In the genomic region with DNA sequence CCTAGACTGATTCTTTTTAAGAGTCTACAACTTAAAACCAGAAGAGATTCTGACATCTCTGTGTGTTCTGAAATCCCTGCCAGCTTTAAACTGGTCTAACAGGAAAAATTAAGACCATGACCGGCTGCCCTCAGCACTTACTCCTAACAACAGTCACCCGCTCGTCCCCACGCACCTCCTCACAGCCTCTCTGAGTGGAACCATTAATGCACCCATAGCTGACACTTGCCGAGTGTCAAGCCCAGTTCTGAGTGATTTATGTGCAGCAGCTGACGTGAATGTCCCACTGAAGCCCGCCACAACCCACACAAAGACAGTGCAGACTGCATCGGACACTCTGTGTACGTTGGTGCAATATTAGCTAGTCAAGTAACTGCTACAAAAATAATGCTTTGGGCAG, we compare ENCODE assay signal across 10 mouse cellular contexts.
DNase-seq lines count a peak whose midpoint lies in the region; ATAC-seq and TF ChIP-seq lines count a peak whose summit lies in the region.
"Had no signal": no experiment of that assay in that cellular context is flagged by ENCODE, and none has a peak within 500 bp of the region (broad histone marks: within the 10 kb centered on the region; RNA-seq: fewer than 3 reads in every experiment).

No protein-coding gene starts in this region.

- intact Hi-C loops in left cerebral cortex, postnatal 25 days (cut with DNase I) = loop anchor here (5.0 kb wide), 2 partner anchors 133 to 303 kb away; no protein-coding TSS in a partner anchor

- WGBS in forebrain, embryonic 12.5 days = 63% methylated on average over 9 of the region's 9 CpGs
- WGBS in forebrain, embryonic 13.5 days = 52% methylated on average over 9 of the region's 9 CpGs
- WGBS in kidney, embryonic 15.5 days = 26% methylated on average over 9 of the region's 9 CpGs
- 13% methylated on average over 9 of the region's 9 CpGs for WGBS in neural tube, embryonic 13.5 days

- H3K4me1 ChIP-seq in forebrain, embryonic 12.5 days = peaks cover 26% of the 10 kb centered on the region
- peaks cover 50% of the 10 kb centered on the region for H3K4me1 ChIP-seq in forebrain, embryonic 13.5 days
- peaks cover 90% of the 10 kb centered on the region for H3K4me1 ChIP-seq in kidney, embryonic 15.5 days
- peaks cover 16% of the 10 kb centered on the region for H3K4me1 ChIP-seq in embryonic fibroblast, embryonic 13.5 days (ENCODE audit: control insufficient read depth, insufficient read depth, low read length)
- peaks cover 57% of the 10 kb centered on the region for H3K4me1 ChIP-seq in neural tube, embryonic 13.5 days (replicated peaks)

- no peak overlapping the region for H3K9ac ChIP-seq in forebrain, embryonic 12.5 days
- H3K9ac ChIP-seq in forebrain, embryonic 13.5 days = no peak overlapping the region
- H3K9ac ChIP-seq in kidney, embryonic 15.5 days = no peak overlapping the region
- H3K9ac ChIP-seq in neural tube, embryonic 13.5 days = 0 out of 2 replicates have a peak overlapping the region, but pooled peaks have one; percentile 4

- H3K4me2 ChIP-seq in forebrain, embryonic 12.5 days = no peak overlapping the region
- no peak overlapping the region for H3K4me2 ChIP-seq in forebrain, embryonic 13.5 days
- peak overlapping the region; percentile 45 for H3K4me2 ChIP-seq in kidney, embryonic 15.5 days
- H3K4me2 ChIP-seq in neural tube, embryonic 13.5 days = peak overlapping the region; percentile 41

- DNase-seq in kidney, adult 8-10 months = no peak
- no peak for DNase-seq in left cerebral cortex, postnatal 25 days (ENCODE audit: low spot score in 2 of 2)
- DNase-seq in cerebellum, adult 8-10 months = no peak
- DNase-seq: B cell, adult 2 months had no signal

- no peaks in the 10 kb centered on the region for H3K9me3 ChIP-seq in forebrain, embryonic 12.5 days
- no peaks in the 10 kb centered on the region for H3K9me3 ChIP-seq in forebrain, embryonic 13.5 days (replicated peaks)
- no peaks in the 10 kb centered on the region for H3K9me3 ChIP-seq in kidney, embryonic 15.5 days (replicated peaks)
- H3K9me3 ChIP-seq in neural tube, embryonic 13.5 days = no peaks in the 10 kb centered on the region
- H3K9me3 ChIP-seq: megakaryocyte, embryonic 14.5 days had no signal

- no peak for TF ChIP-seq CTCF in embryonic fibroblast, embryonic 13.5 days (IDR thresholded peaks at IDR 0.05; ENCODE audit: borderline replicate concordance, insufficient read depth, low read length)

- no peaks in the 10 kb centered on the region for H3K36me3 ChIP-seq in forebrain, embryonic 12.5 days (replicated peaks)
- H3K36me3 ChIP-seq in forebrain, embryonic 13.5 days (ENCODE audit: poor library complexity, severe bottlenecking) = no peaks in the 10 kb centered on the region
- peaks cover 17% of the 10 kb centered on the region for H3K36me3 ChIP-seq in kidney, embryonic 15.5 days
- H3K36me3 ChIP-seq in neural tube, embryonic 13.5 days = no peaks in the 10 kb centered on the region

- 0 out of 2 replicates have a peak, but pooled peaks cover 3% of the 10 kb centered on the region for H3K27me3 ChIP-seq in forebrain, embryonic 12.5 days
- H3K27me3 ChIP-seq in forebrain, embryonic 13.5 days = no peaks in the 10 kb centered on the region
- no peaks in the 10 kb centered on the region for H3K27me3 ChIP-seq in kidney, embryonic 15.5 days
- H3K27me3 ChIP-seq in neural tube, embryonic 13.5 days = no peaks in the 10 kb centered on the region

- no peak overlapping the region for H3K4me3 ChIP-seq in forebrain, embryonic 12.5 days (replicated peaks)
- H3K4me3 ChIP-seq in forebrain, embryonic 13.5 days = no peak overlapping the region
- 0 out of 2 replicates have a peak overlapping the region, but pooled peaks have one; percentile 4 for H3K4me3 ChIP-seq in kidney, embryonic 15.5 days (replicated peaks)
- H3K4me3 ChIP-seq in embryonic fibroblast, embryonic 13.5 days (ENCODE audit: insufficient read depth, low read length) = peak overlapping the region; percentile 5
- H3K4me3 ChIP-seq in neural tube, embryonic 13.5 days = no peak overlapping the region
- H3K4me3 ChIP-seq: megakaryocyte, embryonic 14.5 days had no signal

- no peak for ATAC-seq in forebrain, embryonic 12.5 days (ENCODE audit: low FRiP score)
- no peak for ATAC-seq in forebrain, embryonic 13.5 days
- no peak for ATAC-seq in kidney, embryonic 15.5 days (replicated peaks; ENCODE audit: low FRiP score)
- 0 out of 2 replicates have a peak, but pooled peaks have one; percentile 40 for ATAC-seq in neural tube, embryonic 13.5 days (ENCODE audit: low read depth)

- no peak for TF ChIP-seq POLR2A in embryonic fibroblast, embryonic 13.5 days (IDR thresholded peaks at IDR 0.05; ENCODE audit: low read depth, low read length)

- H3K27ac ChIP-seq in forebrain, embryonic 12.5 days = peak overlapping the region; percentile 43; the same call in 1 of the 2 replicates
- no peak overlapping the region; the same call in 1 of the 2 replicates for H3K27ac ChIP-seq in forebrain, embryonic 13.5 days
- peak overlapping the region; percentile 64 for H3K27ac ChIP-seq in kidney, embryonic 15.5 days
- H3K27ac ChIP-seq in embryonic fibroblast, embryonic 13.5 days (ENCODE audit: insufficient read depth, low read length) = peak overlapping the region; percentile 75
- peak overlapping the region; percentile 14; the same call in 1 of the 2 replicates for H3K27ac ChIP-seq in neural tube, embryonic 13.5 days (replicated peaks)

Comparison
In these comparisons a context has a peak if more than half of its experiments do, and no peak if none do; other contexts are left out.
1. H3K4me2 ChIP-seq: peak in kidney, embryonic 15.5 days (single experiment) and neural tube, embryonic 13.5 days (single experiment); none in forebrain, embryonic 12.5 days (single experiment) and forebrain, embryonic 13.5 days (single experiment).
2. H3K4me3 ChIP-seq: peak in kidney, embryonic 15.5 days (single experiment) and embryonic fibroblast, embryonic 13.5 days (single experiment); none in forebrain, embryonic 12.5 days (single experiment), forebrain, embryonic 13.5 days (single experiment) and neural tube, embryonic 13.5 days (single experiment).